Mouse (Mus musculus) megakaryocyte, embryonic 14.5 days (primary cell): ENCODE results near the gene Serpina12.

Experiments used
- FLI1 ChIP-seq: IDR thresholded peaks from 2 replicates; pipeline ENCODE4 v1.6.1; 2012; ENCODE audit warnings: low read length, inconsistent platforms, mixed read lengths
- GATA1 ChIP-seq: IDR thresholded peaks from 3 replicates; pipeline ENCODE4 v1.6.1; 2012; ENCODE audit warnings: mixed read lengths, low read length, inconsistent platforms, borderline replicate concordance

GRCm38 (mm10) chr12:104002569-104003237, 41.5 kb downstream of the Serpina12 start:
- TF ChIP-seq GATA1 (no peak), FLI1 (no peak)
